Mouse (Mus musculus): ENCODE data around the gene Zfp536.
"Not testable (repeated sequence)": the region's sequence is repeated elsewhere in the genome, so short reads cannot be mapped to it uniquely, and the experiment has no call there.

GRCm38 (mm10) chr7:37697378-37697777 is 76.1 kb downstream of the Zfp536 start:
- TF ChIP-seq CTCF (IDR thresholded peaks at IDR 0.05); EP300 (IDR thresholded peaks at IDR 0.05; ENCODE audit: insufficient read depth, low read depth, low read length): not testable (repeated sequence)

Data from heart, adult 2 months (tissue).